In genomic region chr5:146221722-146222121, GRCm38 (mm10) we compare ENCODE assay signal across 8 mouse cellular contexts. TPM values are rescaled to one million over a fixed set of nuclear protein-coding genes. Genes with fewer than 3 reads are reported as not detected.
DNase-seq lines count a peak whose midpoint lies in the region; ATAC-seq and TF ChIP-seq lines count a peak whose summit lies in the region.

No protein-coding gene starts in this region.

- H3K4me1 ChIP-seq in heart, embryonic 12.5 days (replicated peaks), result peaks cover 8% of the 10 kb centered on the region
- H3K4me1 ChIP-seq in G1E (ENCODE audit: insufficient read depth, low read depth, low read length), result peaks cover 27% of the 10 kb centered on the region
- peaks cover 15% of the 10 kb centered on the region for H3K4me1 ChIP-seq in hindbrain, embryonic 10.5 days (replicated peaks)
- peaks cover 22% of the 10 kb centered on the region for H3K4me1 ChIP-seq in midbrain, embryonic 10.5 days

- H3K27ac ChIP-seq in heart, embryonic 12.5 days (ENCODE audit: poor library complexity, severe bottlenecking), result peak overlapping the region; percentile 98
- H3K27ac ChIP-seq in hindbrain, embryonic 10.5 days, result peak overlapping the region; percentile 98
- peak overlapping the region; percentile 98 for H3K27ac ChIP-seq in midbrain, embryonic 10.5 days (replicated peaks)

- H3K36me3 ChIP-seq in heart, embryonic 12.5 days, result peaks cover 25% of the 10 kb centered on the region
- H3K36me3 ChIP-seq in G1E (replicated peaks), result peaks cover 28% of the 10 kb centered on the region
- H3K36me3 ChIP-seq in hindbrain, embryonic 10.5 days, result peaks cover 30% of the 10 kb centered on the region
- peaks cover 30% of the 10 kb centered on the region for H3K36me3 ChIP-seq in midbrain, embryonic 10.5 days

- no peak for ATAC-seq in heart, embryonic 12.5 days (ENCODE audit: insufficient number of reproducible peaks, low FRiP score)
- ATAC-seq in G1E (ENCODE audit: extremely low read depth, insufficient number of reproducible peaks, low FRiP score, poor library complexity, severe bottlenecking), result no peak

- WGBS in heart, embryonic 12.5 days, result 31% methylated on average over 6 of the region's 6 CpGs
- whole genome bisulfite sequencing in hindbrain, embryonic 10.5 days, result 35% methylated on average over 6 of the region's 6 CpGs
- WGBS in midbrain, embryonic 10.5 days, result 38% methylated on average over 6 of the region's 6 CpGs

- H3K9ac ChIP-seq in heart, embryonic 12.5 days, result peak overlapping the region; percentile 83

- H3K4me2 ChIP-seq in heart, embryonic 12.5 days, result peak overlapping the region; percentile 71

- H3K4me3 ChIP-seq in heart, embryonic 12.5 days, result peak overlapping the region; percentile 81
- H3K4me3 ChIP-seq in G1E (ENCODE audit: low read depth, low read length), result peak overlapping the region; percentile 81
- H3K4me3 ChIP-seq in hindbrain, embryonic 10.5 days, result peak overlapping the region; percentile 75
- peak overlapping the region; percentile 74 for H3K4me3 ChIP-seq in midbrain, embryonic 10.5 days

- H3K9me3 ChIP-seq in heart, embryonic 12.5 days (replicated peaks), result no peaks in the 10 kb centered on the region
- H3K9me3 ChIP-seq in G1E (replicated peaks), result no peaks in the 10 kb centered on the region
- no peaks in the 10 kb centered on the region for H3K9me3 ChIP-seq in hindbrain, embryonic 10.5 days
- no peaks in the 10 kb centered on the region for H3K9me3 ChIP-seq in midbrain, embryonic 10.5 days (replicated peaks)

- DNase-seq in heart, postnatal 4 days, result no peak
- no peak for DNase-seq in G1E (ENCODE audit: low spot score)
- DNase-seq in hindbrain, embryonic 10.5 days (ENCODE audit: low spot score), result no peak
- DNase-seq in midbrain, embryonic 10.5 days (ENCODE audit: low spot score), result no peak
- no peak for DNase-seq in frontal cortex, postnatal 25 days (ENCODE audit: low spot score in 2 of 2)
- DNase-seq in cerebellum, postnatal 14 days, result no peak
- no peak for DNase-seq in left cerebral cortex, adult 11 months (ENCODE audit: low spot score)

- H3K27me3 ChIP-seq in heart, embryonic 12.5 days (replicated peaks), result no peaks in the 10 kb centered on the region
- H3K27me3 ChIP-seq in G1E (ENCODE audit: insufficient read depth, low read length), result no peaks in the 10 kb centered on the region
- no peaks in the 10 kb centered on the region for H3K27me3 ChIP-seq in hindbrain, embryonic 10.5 days (ENCODE audit: insufficient read depth, poor library complexity, severe bottlenecking)
- no peaks in the 10 kb centered on the region for H3K27me3 ChIP-seq in midbrain, embryonic 10.5 days (ENCODE audit: low read depth, poor library complexity, severe bottlenecking)

- no peak for TF ChIP-seq CTCF in G1E (IDR thresholded peaks at IDR 0.05; ENCODE audit: low read depth, low read length)

RNA-seq across cellular contexts. Expression of gene Rnf6, which starts 0.4 kb away (rescaled TPM):
- polyA plus RNA-seq in heart, embryonic 12.5 days (2016; fragmentation: Nextera tagmentation; extraction: Ambion mirVana), result 36.6 and 37.8 TPM in 2 replicates
- total RNA-seq in heart, postnatal 4 days (2021), result 10 to 100 TPM; 44.4 to 48.0 TPM
- total RNA-seq in G1E (2014; fragmentation: Nextera tagmentation) (56.1 and 62.6 TPM in 2 replicates), G1E (2017) (48.4 and 56.4 TPM in 2 replicates)
- 8.1 and 13.9 TPM in 2 replicates for polyA plus RNA-seq in G1E (2012)
- 18.9 and 26.1 TPM in 2 replicates for polyA plus RNA-seq in hindbrain, embryonic 10.5 days (2016; fragmentation: Nextera tagmentation; extraction: Ambion mirVana)
- 24.2 and 25.1 TPM in 2 replicates for polyA plus RNA-seq in midbrain, embryonic 10.5 days (2016; fragmentation: Nextera tagmentation; extraction: Ambion mirVana)

RNA-seq across cellular contexts. Expression of gene Cdk8, which starts 9.3 kb away (rescaled TPM):
- polyA plus RNA-seq in heart, embryonic 12.5 days (2016; fragmentation: Nextera tagmentation; extraction: Ambion mirVana), result 16.6 and 17.3 TPM in 2 replicates
- total RNA-seq in heart, postnatal 4 days (2021), result 10 to 100 TPM; 25.5 to 26.5 TPM
- total RNA-seq in G1E (2014; fragmentation: Nextera tagmentation), result 160 and 167 TPM in 2 replicates
- total RNA-seq in G1E (2017), result 64.9 and 67.0 TPM in 2 replicates
- polyA plus RNA-seq in G1E (2012), result 28.3 and 30.2 TPM in 2 replicates
- polyA plus RNA-seq in hindbrain, embryonic 10.5 days (2016; fragmentation: Nextera tagmentation; extraction: Ambion mirVana), result 23.4 and 25.8 TPM in 2 replicates
- 22.4 and 24.2 TPM in 2 replicates for polyA plus RNA-seq in midbrain, embryonic 10.5 days (2016; fragmentation: Nextera tagmentation; extraction: Ambion mirVana)

RNA-seq across cellular contexts. Expression of gene 1700001J03Rik, which starts 36.6 kb away (rescaled TPM):
- not detected in 2 replicates for polyA plus RNA-seq in heart, embryonic 12.5 days (2016; fragmentation: Nextera tagmentation; extraction: Ambion mirVana)
- total RNA-seq in heart, postnatal 4 days (2021), result under 1 TPM; 0.81 to 0.91 TPM
- not detected in 2 replicates for total RNA-seq in G1E (2014; fragmentation: Nextera tagmentation)
- total RNA-seq in G1E (2017), result 0.16 TPM in 1 of 2 replicates, not detected in the other
- polyA plus RNA-seq in G1E (2012), result not detected in 2 replicates
- polyA plus RNA-seq in hindbrain, embryonic 10.5 days (2016; fragmentation: Nextera tagmentation; extraction: Ambion mirVana), result 0.24 TPM in 1 of 2 replicates, not detected in the other
- 0.34 TPM in 1 of 2 replicates, not detected in the other for polyA plus RNA-seq in midbrain, embryonic 10.5 days (2016; fragmentation: Nextera tagmentation; extraction: Ambion mirVana)

RNA-seq across cellular contexts. Expression of gene Gm6309, which starts 51.2 kb away (rescaled TPM):
- not detected in 2 replicates for polyA plus RNA-seq in heart, embryonic 12.5 days (2016; fragmentation: Nextera tagmentation; extraction: Ambion mirVana)
- not detected for total RNA-seq in heart, postnatal 4 days (2021)
- total RNA-seq in G1E (2014; fragmentation: Nextera tagmentation) (not detected in 2 replicates), G1E (2017) (not detected in 2 replicates)
- not detected in 2 replicates for polyA plus RNA-seq in G1E (2012)
- polyA plus RNA-seq in hindbrain, embryonic 10.5 days (2016; fragmentation: Nextera tagmentation; extraction: Ambion mirVana), result not detected in 2 replicates
- not detected in 2 replicates for polyA plus RNA-seq in midbrain, embryonic 10.5 days (2016; fragmentation: Nextera tagmentation; extraction: Ambion mirVana)
